Mouse (Mus musculus): Measurements from ENCODE around the gene Tbxas1.

DNA sequence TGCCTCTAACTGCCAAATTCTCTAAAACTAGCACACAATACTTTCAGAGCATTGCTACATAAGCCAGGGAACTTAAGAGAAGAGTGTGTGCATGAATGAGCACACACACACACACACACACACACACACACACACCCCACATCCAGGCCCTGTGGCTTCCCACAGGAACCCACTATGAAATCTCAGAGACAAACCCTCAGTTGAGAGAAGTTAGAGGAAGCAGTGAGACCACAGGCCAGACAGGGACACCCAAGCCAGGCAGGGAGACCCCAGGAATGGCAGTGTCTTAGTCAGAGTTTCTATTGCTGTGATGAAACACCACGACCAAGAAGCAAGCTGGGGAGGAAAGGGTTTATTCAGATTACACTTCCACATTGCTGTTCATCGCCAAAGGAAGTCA, 188.3 kb downstream of the Tbxas1 start:
- TF ChIP-seq POLR2A (IDR thresholded peaks at IDR 0.05; ENCODE audit: extremely low read depth, insufficient read depth, low read length) (no peak), CTCF (IDR thresholded peaks at IDR 0.05; ENCODE audit: low read depth, low read length) (no peak)
